Mouse (Mus musculus) limb, embryonic 12.5 days (tissue): Measurements from ENCODE around the gene Pgm5. TPM values are rescaled to one million over a fixed set of nuclear protein-coding genes. Genes with fewer than 3 reads are reported as not detected.
"Not testable (repeated sequence)": the region's sequence is repeated elsewhere in the genome, so short reads cannot be mapped to it uniquely, and the experiment has no call there.

ENCODE experiments used
- ATAC-seq: fragments of 200-750 bp; cut with Nextera tagmentation; 2 replicates; pipeline ENCODE4 v1.8.0; 2017; ENCODE audit warnings: low read depth, moderate TSS enrichment; ENCODE audit not compliant: insufficient number of reproducible peaks, insufficient read depth, low FRiP score, low TSS enrichment
- H3K27ac ChIP-seq: fragments of 300-500 bp; sonication (generic); 2 replicates; pipeline ENCODE4 v1.5.1; 2016; ENCODE audit warnings: mild to moderate bottlenecking, moderate library complexity
- H3K27me3 ChIP-seq: fragments of 300-500 bp; sonication (generic); 2 replicates; pipeline ENCODE4 v1.6.1; 2016; ENCODE audit warnings: mild to moderate bottlenecking, moderate library complexity
- H3K36me3 ChIP-seq: fragments of 300-500 bp; sonication (generic); 2 replicates; pipeline ENCODE4 v1.6.1; 2016; ENCODE audit warnings: mild to moderate bottlenecking, moderate library complexity
- H3K4me1 ChIP-seq: fragments of 300-500 bp; sonication (generic); replicated peaks from 2 replicates; pipeline ENCODE4 v1.6.1; 2016
- H3K4me2 ChIP-seq: fragments of 300-500 bp; sonication (generic); 2 replicates; pipeline ENCODE4 v1.6.1; 2016; ENCODE audit warnings: mild to moderate bottlenecking, moderate library complexity
- H3K4me3 ChIP-seq: fragments of 300-500 bp; sonication (generic); replicated peaks from 2 replicates; pipeline ENCODE4 v1.5.1; 2016; ENCODE audit warnings: mild to moderate bottlenecking
- H3K9ac ChIP-seq: fragments of 300-500 bp; sonication (generic); replicated peaks from 2 replicates; pipeline ENCODE4 v1.6.1; 2016; ENCODE audit warnings: mild to moderate bottlenecking, moderate library complexity
- H3K9me3 ChIP-seq: fragments of 300-500 bp; sonication (generic); 2 replicates; pipeline ENCODE4 v1.6.1; 2016; ENCODE audit warnings: mild to moderate bottlenecking, moderate library complexity
- WGBS: fragments of 180-500 bp; shearing (Covaris S2); methylation state at CpG from one replicate; pipeline ENCODE4 v1.1.7; 2016; 5-methylcytosine and 5-hydroxymethylcytosine counted together
- polyA plus RNA-seq: library from polyadenylated mRNA; unstranded; fragments of >200 nt; fragmentation: Nextera tagmentation; extraction: Ambion mirVana; gene quantifications from 2 replicates; pipeline ENCODE4 v1.2.1, GENCODE M21; 2016

Gene Pgm5
- polyA plus RNA-seq, 1 experiment from 2014 or later: 2.4 TPM

- Histone ChIP-seq H3K4me2 (peak overlapping the region; percentile 48), H3K4me3 (peak overlapping the region; percentile 29), H3K9me3 (no peaks in the 10 kb centered on the region), H3K36me3 (no peaks in the 10 kb centered on the region), H3K27me3 (peaks cover 84% of the 10 kb centered on the region), H3K4me1 (peaks cover 23% of the 10 kb centered on the region), H3K9ac (no peak overlapping the region), H3K27ac (no peak overlapping the region)
- WGBS: 2% methylated on average over 20 of the region's 20 CpGs
- ATAC-seq: no peak
These were observed 36.5 kb upstream of the Pgm5 start for GRCm38 (mm10) chr19:24897896-24898736.

- peaks cover 78% of the 10 kb centered on the region for H3K27me3 ChIP-seq
- under 1% methylated on average over 57 of the region's 57 CpGs for WGBS
- H3K36me3 ChIP-seq: no peaks in the 10 kb centered on the region
- H3K4me3 ChIP-seq: peak overlapping the region; percentile 29
- no peak overlapping the region for H3K9ac ChIP-seq
- H3K4me1 ChIP-seq: peaks cover 23% of the 10 kb centered on the region
- no peak overlapping the region for H3K27ac ChIP-seq
- peak overlapping the region; percentile 48 for H3K4me2 ChIP-seq
- ATAC-seq: 0 out of 2 replicates have a peak, but pooled peaks have one; percentile 45
- H3K9me3 ChIP-seq: no peaks in the 10 kb centered on the region
These were observed 35.6 kb upstream of the Pgm5 start for GRCm38 (mm10) chr19:24897006-24897895.

GRCm38 (mm10) chr19:24896536-24896935 lies 34.9 kb upstream of the Pgm5 start:
- no peak for ATAC-seq
- WGBS: 15% methylated on average over 4 of the region's 4 CpGs
- H3K9ac ChIP-seq: no peak overlapping the region
- no peak overlapping the region for H3K4me2 ChIP-seq
- H3K4me3 ChIP-seq: no peak overlapping the region
- no peaks in the 10 kb centered on the region for H3K9me3 ChIP-seq
- H3K36me3 ChIP-seq: no peaks in the 10 kb centered on the region
- peaks cover 70% of the 10 kb centered on the region for H3K27me3 ChIP-seq
- H3K4me1 ChIP-seq: peaks cover 23% of the 10 kb centered on the region
- H3K27ac ChIP-seq: no peak overlapping the region

GRCm38 (mm10) chr19:24886888-24887287 lies 25.2 kb upstream of the Pgm5 start:
- H3K9ac ChIP-seq: no peak overlapping the region
- no peaks in the 10 kb centered on the region for H3K36me3 ChIP-seq
- WGBS: 77% methylated on average over 3 of the region's 3 CpGs
- no peak overlapping the region for H3K27ac ChIP-seq
- H3K4me1 ChIP-seq: no peaks in the 10 kb centered on the region
- H3K4me2 ChIP-seq: no peak overlapping the region
- ATAC-seq: no peak
- H3K27me3 ChIP-seq: peaks cover 23% of the 10 kb centered on the region
- H3K9me3 ChIP-seq: no peaks in the 10 kb centered on the region
- no peak overlapping the region for H3K4me3 ChIP-seq

GRCm38 (mm10) chr19:24885504-24885903 lies 23.8 kb upstream of the Pgm5 start:
- Histone ChIP-seq H3K27me3 (peaks cover 20% of the 10 kb centered on the region), H3K9me3 (no peaks in the 10 kb centered on the region), H3K4me3 (no peak overlapping the region), H3K9ac (no peak overlapping the region), H3K36me3 (no peaks in the 10 kb centered on the region), H3K27ac (no peak overlapping the region), H3K4me1 (no peaks in the 10 kb centered on the region), H3K4me2 (no peak overlapping the region)
- no peak; the same call in 1 of the 2 replicates for ATAC-seq
- 14% methylated on average over 5 of the region's 5 CpGs for WGBS

- Histone ChIP-seq H3K27me3 (peaks cover 4% of the 10 kb centered on the region; the same call in 1 of the 2 replicates), H3K9ac (no peak overlapping the region), H3K9me3 (0 out of 2 replicates have a peak, but pooled peaks cover 3% of the 10 kb centered on the region), H3K36me3 (no peaks in the 10 kb centered on the region), H3K4me1 (no peaks in the 10 kb centered on the region), H3K27ac (no peak overlapping the region), H3K4me2 (no peak overlapping the region), H3K4me3 (no peak overlapping the region)
- WGBS: 68% methylated on average over 4 of the region's 4 CpGs
- ATAC-seq: no peak
These were observed 19.6 kb upstream of the Pgm5 start for GRCm38 (mm10) chr19:24881237-24881636.

GRCm38 (mm10) chr19:24875129-24875870 lies 13.6 kb upstream of the Pgm5 start, which contains the start of gene Gm10053:
Gm10053 (plus strand) TSS chr19:24875686.
- H3K36me3 ChIP-seq, H3K4me3 ChIP-seq, H3K4me1 ChIP-seq, H3K27ac ChIP-seq, ATAC-seq, H3K4me2 ChIP-seq, H3K9me3 ChIP-seq, H3K9ac ChIP-seq: not testable (repeated sequence)
- H3K27me3 ChIP-seq: 0 out of 2 replicates have a peak, but pooled peaks cover 13% of the 10 kb centered on the region
- WGBS: 68% methylated on average over 23 of the region's 26 CpGs

- no peaks in the 10 kb centered on the region for H3K36me3 ChIP-seq
- H3K9me3 ChIP-seq: 0 out of 2 replicates have a peak, but pooled peaks cover 3% of the 10 kb centered on the region
- H3K4me3 ChIP-seq: no peak overlapping the region
- H3K4me1 ChIP-seq: peaks cover 5% of the 10 kb centered on the region; the same call in 1 of the 2 replicates
- 0 out of 2 replicates have a peak, but pooled peaks cover 13% of the 10 kb centered on the region for H3K27me3 ChIP-seq
- no peak overlapping the region for H3K9ac ChIP-seq
- H3K4me2 ChIP-seq: no peak overlapping the region
- H3K27ac ChIP-seq: no peak overlapping the region
- ATAC-seq: no peak
- WGBS: 67% methylated on average over 2 of the region's 2 CpGs
These were observed 12.2 kb upstream of the Pgm5 start for GRCm38 (mm10) chr19:24873873-24874272.

- WGBS: 18% methylated on average over 18 of the region's 18 CpGs
- ATAC-seq: peak; percentile 20; the same call in 1 of the 2 replicates
- Histone ChIP-seq H3K4me2 (peak overlapping the region; percentile 58), H3K27ac (no peak overlapping the region), H3K4me1 (peaks cover 10% of the 10 kb centered on the region; the same call in 1 of the 2 replicates), H3K9me3 (no peaks in the 10 kb centered on the region), H3K4me3 (peak overlapping the region; percentile 36), H3K9ac (no peak overlapping the region; the same call in 1 of the 2 replicates), H3K27me3 (0 out of 2 replicates have a peak, but pooled peaks cover 13% of the 10 kb centered on the region), H3K36me3 (no peaks in the 10 kb centered on the region)
These were observed 9.5 kb upstream of the Pgm5 start for GRCm38 (mm10) chr19:24871037-24871635.

- Histone ChIP-seq H3K9me3 (no peaks in the 10 kb centered on the region), H3K27me3 (peaks cover 30% of the 10 kb centered on the region), H3K9ac (no peak overlapping the region), H3K4me3 (no peak overlapping the region), H3K36me3 (no peaks in the 10 kb centered on the region), H3K4me1 (peaks cover 17% of the 10 kb centered on the region), H3K27ac (no peak overlapping the region), H3K4me2 (no peak overlapping the region)
- no peak for ATAC-seq
- 85% methylated on average over 9 of the region's 9 CpGs for WGBS
These were observed 3.8 kb upstream of the Pgm5 start for GRCm38 (mm10) chr19:24865436-24865835.
